Mouse (Mus musculus) induced T-regulatory cell, adult 2 months (primary cell): ENCODE data around the gene Pde2a.
"Not testable (repeated sequence)": the region's sequence is repeated elsewhere in the genome, so short reads cannot be mapped to it uniquely, and the experiment has no call there.

Experiments
- DNase-seq: peaks from one replicate; pipeline ENCODE4 v3.0.0-alpha.2; 2012; ENCODE audit warnings: low read depth

The Pde2a gene

DNA sequence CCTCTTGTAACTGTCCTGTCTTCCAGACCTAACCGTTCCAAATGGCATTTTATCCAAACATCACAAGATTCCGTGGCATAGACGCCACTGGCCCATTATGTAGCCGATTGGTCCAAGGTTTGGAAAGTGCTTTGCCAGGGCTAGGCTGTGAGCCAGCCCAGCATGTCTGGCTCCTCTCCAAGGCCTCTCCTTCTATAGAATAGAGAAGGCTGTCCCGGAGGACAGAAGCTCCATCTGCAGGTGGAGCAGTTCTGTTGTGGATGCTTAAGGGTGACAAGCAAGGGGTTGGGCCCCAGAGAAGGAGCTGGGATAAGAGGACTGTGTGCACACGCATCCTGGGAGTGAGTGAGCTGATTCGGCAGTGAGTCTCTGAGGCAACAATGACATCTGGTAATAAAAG lies 92.2 kb downstream of the Pde2a start:
- DNase-seq = no peak

DNA sequence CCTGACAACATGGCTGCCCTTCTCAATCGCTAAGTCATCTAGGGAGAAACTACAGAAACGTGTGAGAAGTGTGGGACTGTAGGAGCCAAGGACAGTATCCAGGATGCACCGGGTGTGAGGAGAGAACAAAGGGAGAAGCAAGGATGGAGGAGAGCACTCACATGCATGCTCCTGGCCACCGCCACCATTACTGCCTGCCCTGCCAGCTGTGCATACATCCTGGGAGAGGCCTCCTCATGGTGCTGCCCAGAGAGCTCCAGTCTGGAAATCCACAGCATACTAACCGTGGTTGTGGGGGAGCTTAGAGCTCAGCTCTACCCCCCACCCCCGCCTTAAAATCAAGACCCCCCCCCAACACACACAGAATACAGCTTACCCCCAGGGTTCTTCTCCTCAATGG lies 93.3 kb downstream of the Pde2a start:
- no peak for DNase-seq

DNA sequence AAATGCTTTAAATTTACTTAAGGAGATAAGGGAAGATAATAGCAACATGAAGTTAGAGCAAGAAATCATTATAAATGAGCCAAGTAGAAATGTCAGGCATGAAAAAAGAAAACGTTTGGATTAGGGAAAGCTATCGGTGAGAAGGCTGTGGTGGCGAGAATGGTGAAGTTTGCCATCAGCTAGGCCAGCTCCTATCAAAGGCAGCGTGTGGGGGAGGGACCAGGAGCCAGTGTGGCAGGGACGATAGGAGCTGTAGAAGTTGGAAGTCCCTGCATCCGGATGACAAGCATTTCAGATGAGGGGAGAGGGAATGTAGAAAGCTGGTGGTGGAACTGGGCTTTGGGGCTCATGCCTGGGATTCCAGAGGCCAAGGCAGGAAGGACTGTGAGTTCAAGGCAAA lies 93.8 kb downstream of the Pde2a start:
- no peak for DNase-seq

DNA sequence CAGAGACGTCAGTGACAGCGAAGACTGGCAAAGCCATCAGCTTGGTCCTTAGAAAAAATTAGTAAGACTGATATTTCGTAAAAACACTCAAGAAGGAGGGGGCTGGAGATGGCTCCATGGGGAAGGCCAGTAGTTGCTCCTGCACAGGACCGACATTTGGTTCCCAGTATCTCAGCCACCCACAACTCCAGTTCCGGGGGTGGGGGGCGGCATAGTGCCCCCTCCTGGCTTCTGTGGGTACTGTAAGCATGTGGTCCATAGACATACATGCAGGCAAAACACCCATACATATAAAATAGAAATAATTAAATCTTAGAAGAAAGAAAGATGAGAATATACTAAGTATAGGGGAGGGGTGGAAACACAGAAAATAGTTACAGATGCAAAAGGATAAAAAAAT lies 95.0 kb downstream of the Pde2a start:
- peak; percentile 60 for DNase-seq

DNA sequence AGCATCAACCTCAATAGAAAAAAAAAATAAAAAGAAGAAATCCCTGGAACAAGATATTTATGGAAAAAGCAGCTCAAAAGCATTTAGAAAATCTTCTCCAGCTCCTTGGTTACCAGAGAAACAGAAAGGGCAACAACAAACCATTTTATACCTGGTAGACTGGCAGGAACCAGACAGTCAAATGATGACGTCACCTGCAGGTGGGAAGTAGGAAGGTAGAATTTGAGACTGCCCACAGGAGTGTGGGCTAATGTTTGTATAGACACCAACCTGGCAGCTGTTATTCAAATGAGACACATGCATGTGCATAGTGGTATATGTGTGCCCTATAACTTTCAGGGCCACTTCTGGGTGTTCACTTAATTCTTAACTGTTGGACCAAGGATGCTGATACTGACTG lies 100.2 kb downstream of the Pde2a start:
- DNase-seq = peak; percentile 43

DNA sequence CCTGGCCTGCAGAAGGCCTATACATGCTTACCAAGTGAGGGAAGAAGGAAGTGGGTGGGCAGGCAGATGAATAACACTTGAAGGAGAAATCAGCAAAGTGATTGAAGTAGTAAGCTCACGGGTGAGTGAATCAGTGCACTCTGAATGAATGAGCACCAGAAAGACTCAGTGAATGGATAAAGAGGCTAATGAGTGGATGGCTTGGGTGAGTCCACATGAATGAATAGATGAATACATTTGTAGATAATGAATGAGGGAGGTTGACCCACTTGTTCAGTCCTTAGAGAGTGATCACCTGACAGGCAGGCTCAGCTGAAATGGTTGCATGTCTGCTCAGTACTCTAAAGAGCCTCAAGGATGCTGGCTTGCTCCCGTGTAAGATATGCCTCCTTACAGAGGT lies 101.7 kb downstream of the Pde2a start:
- DNase-seq = no peak

DNA sequence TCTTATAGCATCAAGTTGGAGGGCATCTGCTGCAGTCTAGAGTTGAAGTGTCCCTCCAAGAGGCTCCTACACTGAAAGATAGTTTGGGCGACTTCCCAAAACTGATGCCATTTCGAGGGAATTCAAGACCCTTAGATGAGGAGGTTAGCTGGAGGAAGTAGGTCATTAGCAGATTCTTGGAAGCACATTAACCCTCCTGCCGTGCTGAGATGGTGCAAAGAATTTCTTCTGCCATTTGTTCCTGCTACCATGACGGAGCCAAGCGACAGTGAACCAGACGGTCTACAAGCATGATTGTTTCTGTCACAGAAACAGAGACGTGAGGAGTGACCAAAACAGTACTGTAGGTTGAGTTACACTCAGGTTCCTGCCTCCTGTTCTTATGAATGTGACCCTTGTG lies 105.0 kb downstream of the Pde2a start:
- no peak for DNase-seq

DNA sequence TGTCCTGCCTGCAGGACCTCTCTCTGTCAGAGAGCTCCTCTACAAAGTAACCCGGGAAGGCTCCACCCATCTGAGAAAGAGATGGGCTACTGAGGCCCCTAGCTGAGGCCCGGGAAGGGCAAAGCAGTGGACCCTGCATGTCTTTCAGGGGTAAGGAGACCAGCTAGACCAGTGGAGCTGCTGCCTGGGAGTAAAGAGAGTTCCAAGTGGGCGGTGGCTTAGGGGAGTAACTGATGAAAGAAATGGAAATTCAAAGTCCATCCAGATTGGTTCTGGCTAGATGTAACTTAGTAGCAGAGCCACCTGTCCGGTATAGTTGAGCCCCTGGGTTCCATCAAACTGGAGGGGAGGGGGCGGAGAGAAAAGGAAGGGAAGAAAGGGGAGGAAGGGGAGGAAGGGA lies 112.9 kb downstream of the Pde2a start:
- DNase-seq = no peak

DNA sequence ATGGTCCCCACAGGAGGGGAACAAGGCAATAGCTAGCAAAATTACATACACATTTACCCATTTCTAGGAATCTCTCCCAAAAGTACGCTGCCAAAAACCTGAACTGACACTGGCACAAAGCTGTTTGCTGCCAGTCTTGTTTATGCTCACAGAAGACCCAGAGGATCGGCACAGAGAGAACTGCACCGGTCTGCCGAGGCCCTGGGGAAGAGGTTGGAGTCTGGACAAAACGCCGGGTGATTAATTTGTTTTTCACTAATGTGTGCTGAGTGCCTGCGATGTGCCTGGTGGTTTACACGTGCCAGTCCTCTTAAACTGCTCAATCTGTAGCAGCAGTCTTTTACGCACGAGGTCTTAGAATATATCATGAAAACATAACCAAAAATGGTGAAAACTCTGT lies 113.6 kb downstream of the Pde2a start:
- DNase-seq = no peak

DNA sequence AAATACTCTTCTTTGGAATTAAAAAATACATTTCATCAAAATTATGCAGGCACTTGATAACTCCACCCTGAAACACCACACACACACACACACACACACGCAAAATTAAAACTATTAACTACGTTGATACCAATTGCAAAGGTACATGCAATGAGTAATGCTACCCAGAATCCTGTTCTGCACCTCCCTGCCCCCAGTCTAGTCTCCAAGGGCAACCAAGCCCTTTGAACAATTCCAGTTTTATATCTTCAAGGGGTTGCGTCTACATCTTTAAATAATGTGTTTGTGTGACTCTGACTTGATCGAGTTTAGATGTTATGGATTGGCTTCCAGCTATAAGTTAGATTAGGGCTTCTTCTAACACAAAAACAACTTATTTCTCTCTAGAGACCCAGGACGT lies 114.0 kb downstream of the Pde2a start:
- no peak for DNase-seq

DNA sequence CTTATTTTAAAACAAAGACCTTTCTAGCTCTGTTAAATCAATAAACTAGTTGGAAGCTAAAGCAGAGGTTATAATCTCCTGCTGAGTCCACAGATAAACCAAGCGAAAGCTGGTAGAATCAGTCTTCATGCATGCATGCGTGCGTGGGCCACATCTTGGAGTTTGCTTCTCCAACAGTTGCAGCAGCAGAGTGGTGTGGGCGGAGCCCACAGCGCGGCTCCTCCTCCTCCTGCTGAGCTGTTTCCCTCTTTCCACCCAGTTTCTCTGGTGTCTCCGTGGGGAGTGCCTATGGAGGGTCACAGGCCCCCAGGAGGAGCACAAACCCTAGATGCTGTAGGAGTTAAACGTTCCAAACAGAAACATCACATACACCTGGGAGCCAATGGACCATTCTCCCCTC lies 116.0 kb downstream of the Pde2a start:
- DNase-seq = peak; percentile 74

DNA sequence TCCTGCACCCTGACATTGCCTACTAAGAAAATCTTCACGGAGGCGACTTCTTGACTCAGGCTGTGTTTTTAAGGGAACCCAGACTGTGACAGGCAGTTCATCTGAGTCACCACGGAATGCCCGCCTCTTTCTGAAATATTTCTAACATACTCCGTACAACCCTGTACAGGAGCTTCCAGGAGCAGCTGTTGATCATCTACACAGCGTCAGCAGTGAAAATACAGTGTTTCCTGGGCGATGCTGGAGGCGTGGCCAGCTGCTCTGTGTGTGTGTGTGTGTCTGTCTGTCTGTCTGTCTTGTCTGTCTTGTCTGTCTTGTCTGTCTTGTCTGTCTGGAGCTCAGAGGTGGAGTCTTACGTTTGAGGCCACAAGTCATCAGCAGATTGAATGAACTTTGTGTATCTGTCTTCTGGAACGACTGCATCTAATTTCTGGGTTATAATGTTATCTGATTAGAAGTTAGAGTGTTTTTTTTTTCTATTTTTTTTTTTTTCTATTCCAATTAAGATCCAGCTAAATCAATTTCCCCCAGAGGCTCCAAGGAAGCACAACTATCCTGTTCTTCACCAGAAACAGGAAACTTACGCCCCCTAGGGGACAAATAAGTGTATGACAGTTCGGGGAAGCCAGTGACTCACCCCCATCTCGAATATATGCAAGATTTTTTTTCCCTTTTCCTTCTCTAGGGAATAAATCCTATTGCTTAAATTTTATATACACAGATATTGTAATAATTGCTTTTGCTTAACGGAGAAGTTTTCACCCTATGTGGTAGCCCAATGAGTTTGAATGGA lies 116.8 kb downstream of the Pde2a start:
- DNase-seq = peak; percentile 86

DNA sequence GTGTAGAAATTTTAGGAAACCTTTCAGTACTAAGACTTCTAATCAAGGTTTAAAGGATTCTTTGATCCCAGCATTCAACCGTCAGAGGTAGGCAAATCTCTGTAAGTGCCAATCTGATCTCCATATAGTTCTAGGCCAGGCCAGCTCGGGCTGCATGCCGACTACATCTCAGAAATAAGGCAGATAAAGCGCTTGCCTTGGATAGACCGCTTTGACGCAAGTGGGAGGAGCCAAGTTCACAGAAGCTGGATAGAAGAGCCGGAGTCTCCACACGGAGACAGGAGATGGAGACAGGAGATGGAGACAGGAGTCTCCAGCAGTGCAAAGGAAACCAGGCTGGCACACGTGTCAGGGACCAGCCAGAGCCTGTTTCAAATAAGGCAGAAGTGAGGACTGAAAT lies 118.3 kb downstream of the Pde2a start:
- no peak for DNase-seq

DNA sequence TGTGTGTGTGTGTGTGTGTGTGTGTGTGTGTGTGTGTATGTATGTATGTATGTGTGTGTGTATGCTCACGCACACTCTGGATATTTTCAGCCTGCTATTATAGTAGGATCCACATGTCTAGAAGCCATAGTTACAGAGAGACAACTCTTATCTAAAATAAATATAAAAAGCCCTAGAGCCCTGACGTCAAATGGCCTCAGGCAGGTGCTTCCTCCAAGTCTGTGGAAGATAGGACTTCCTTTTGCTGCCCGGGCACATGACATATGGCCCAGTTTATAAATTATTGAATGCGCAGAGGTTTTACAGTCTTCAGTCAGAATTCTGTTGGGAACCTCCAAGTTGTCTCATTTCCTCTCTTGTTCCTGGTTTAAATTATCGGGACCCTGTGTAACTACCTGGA lies 119.2 kb downstream of the Pde2a start:
- DNase-seq = peak; percentile 63

DNA sequence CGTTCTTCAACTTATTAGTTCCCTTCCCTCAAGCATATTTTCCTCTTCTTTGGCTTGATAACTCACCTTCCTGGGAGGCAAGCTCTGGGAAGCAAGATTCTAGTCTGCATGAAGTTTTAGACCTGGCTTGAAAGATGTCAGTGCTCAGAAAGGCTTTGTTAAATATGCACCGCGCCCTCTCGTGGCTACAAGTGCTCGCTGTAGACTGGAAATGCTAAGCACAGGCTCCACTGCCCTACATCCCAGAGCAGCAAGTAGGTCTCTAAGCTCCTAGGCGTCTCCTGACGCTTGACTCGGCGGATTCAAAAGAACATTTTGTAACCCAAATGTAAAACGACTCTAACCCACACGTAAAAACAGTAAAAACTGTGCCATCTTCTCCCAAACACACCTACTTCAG lies 119.6 kb downstream of the Pde2a start:
- DNase-seq = peak; percentile 90

DNA sequence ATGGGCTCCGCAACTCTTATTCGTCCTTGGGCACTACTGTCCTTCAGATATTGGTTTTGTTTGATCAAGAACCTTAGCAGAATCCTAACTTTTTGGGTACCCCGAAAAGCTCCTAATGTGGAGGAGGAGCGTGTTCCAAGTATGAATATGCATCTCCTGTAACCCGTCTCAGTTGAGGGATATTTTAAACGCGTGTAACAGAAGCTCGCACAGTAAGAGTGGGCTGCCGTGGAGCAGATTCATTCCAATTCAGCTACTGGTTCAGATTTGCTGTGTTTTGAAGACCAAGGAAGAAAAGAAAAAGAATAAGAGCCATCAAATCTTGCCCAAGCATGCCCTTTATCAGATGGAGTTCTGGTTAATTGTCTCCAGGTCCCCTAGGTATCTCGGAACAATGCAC lies 120.2 kb downstream of the Pde2a start:
- DNase-seq = no peak

DNA sequence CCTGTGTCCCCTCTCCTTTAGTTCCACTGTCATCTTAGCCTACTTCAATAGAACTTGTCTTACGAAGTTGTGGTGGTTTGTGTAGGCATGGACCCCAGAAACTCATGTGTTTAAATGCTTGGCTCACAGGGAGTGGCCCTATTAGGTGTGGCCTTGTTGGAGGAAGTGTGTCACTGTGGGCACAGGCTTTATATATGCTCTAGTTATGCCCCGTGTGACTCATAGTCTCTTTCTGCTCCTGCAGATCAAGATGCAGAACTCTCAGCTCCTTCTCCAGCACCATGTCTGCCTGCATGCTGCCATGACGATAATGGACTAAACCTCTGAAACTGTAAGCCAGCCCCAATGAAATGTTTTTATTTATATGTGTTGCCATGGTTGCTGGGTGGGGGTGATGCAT lies 126.2 kb downstream of the Pde2a start:
- DNase-seq = peak; percentile 84

DNA sequence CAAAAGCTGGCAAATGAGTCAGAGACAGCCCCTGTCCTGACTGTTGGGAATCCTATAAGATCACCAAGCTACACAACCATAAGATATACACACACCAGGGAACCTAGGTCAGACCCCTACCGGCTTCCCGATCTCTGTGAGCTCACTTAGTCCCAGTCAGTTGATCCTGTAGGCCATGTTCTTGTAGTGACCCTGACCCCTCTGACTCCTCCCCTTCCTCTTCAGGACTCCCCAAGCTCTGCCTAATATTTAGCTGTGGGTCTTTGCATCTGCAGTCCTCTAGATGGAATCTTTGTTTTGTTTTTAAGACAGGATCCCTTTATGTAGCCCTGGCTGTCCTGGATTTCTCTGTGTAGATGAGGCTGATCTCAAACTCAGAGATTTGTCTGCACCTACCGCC lies 127.8 kb downstream of the Pde2a start:
- peak; percentile 64 for DNase-seq

DNA sequence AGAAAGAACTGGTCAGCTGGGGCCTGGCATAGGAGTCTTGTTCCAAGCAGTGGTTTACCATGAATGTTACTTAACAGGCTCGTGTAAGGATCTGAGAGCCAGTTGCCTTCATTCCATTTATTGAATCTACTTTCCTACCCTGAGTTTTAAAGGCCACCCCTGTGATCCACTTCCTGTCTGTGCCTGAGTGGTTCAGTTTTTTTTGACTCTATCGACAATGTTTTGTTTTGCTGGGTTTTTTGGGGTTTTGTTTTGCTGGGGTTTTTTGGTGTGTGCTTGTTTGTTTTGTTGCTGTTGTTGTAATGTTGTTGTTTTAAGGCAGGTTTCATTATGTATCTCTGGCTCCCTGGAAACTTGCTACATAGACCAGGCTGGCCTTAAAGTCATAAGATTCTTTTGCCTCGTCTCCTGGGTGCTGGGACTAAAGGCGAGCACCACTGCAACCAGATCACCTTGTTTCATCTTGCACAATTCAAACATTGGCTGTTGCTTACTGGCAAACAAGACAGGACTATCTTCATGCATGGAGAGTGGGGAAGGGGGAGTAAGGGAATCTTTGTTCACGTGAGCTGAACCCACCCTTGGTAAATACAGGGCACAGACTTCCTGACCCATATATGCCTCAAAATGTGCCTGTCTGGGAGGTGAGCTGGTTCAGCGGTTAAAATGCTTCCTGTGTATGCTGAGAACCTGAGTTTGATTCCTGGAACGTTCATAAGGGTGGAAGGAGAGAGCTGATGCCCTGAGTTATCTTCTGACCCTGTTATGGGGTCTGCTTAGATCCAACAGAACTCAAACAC lies 129.4 kb downstream of the Pde2a start:
- DNase-seq = peak; percentile 87

DNA sequence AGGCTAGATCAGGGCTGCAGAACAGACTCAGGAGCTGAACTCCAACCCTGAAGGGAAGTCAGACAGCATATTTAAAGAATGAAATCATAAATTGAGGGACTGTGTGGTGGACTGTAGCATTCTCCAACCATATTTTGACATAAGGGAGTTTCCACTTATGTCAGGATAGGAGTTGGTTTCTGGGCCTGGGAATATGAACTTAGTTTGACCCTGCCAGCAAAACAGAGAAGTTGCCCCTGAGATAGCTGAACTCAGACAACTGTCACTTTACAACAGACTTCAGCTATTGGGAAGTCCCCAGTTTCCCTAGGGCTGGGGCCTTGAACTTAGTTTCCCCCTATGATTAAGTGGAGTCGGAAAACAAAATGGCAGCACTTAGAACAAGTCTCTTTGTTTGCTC lies 130.0 kb downstream of the Pde2a start:
- DNase-seq = no peak

DNA sequence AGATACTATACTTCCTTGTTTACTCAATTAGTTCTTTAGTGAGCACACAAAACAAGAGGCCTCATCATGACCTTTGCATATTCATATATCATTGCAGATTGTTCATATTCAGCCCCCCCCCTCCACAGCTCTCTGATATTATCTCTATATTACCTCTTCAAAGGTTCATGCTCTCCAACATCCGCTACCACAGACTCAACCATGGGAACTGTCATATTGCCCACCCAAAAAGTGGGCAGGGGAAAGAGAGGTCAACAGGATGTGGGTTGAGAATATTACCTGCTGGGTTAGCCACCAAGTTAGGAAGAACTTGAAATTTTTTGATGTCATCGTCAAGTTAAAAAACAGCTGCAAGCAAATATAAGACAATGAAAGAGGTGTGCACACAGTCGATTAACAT lies 134.0 kb downstream of the Pde2a start:
- DNase-seq = peak; percentile 89

DNA sequence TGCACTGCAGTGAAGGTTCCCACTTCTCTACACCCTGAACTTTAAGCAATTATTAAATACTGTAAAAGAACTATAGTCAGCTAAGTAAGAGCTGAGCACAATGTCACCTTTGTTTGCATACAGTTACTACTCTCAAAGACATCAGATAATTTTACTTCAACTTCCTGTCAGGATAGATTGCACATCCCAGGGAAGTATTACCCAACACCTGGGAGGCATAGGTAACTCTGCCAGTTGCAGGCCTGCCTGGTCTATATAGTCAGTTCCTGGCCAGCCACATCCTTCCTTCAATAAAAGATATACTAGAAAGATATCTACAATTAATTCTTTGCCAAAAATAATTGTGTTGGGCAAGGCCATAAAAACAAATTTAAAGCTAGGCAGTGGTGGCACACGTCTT lies 135.9 kb downstream of the Pde2a start:
- DNase-seq = no peak

DNA sequence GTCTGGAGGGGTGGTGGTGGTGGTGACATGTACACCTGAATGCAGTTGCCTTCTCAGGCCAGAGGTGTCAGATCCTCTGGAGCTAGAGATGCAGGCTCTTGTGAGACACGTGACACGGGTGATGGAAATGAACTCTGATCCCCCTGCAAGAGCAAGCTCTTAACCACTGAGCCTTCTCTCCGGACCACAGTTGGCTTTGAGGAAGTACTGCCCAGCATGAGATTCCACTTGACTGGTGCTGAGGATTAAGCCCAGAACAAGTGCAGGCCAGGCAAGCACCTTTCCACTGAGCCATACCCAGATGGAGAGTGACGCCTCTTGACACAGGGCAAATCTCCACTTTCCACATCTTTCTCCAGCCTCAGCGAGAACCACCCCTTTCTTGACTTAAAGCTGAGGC lies 137.9 kb downstream of the Pde2a start:
- not testable (repeated sequence) for DNase-seq
